Mouse (Mus musculus): ENCODE measurements around the gene Fcmr. TPM values are rescaled to one million over a fixed set of nuclear protein-coding genes. Genes with fewer than 3 reads are reported as not detected.

Fcmr gene
- polyA plus RNA-seq, 1 experiment: 10.4 TPM

GRCm38 (mm10) chr1:130841621-130842020 lies 23.8 kb upstream of the Fcmr start:
- H3K27me3 ChIP-seq (ENCODE audit: control insufficient read depth, insufficient read depth, low read length): no peaks in the 10 kb centered on the region
- H3K4me1 ChIP-seq (ENCODE audit: control insufficient read depth, insufficient read depth, insufficient read length, low read length): peaks cover 24% of the 10 kb centered on the region
- H3K4me3 ChIP-seq (ENCODE audit: low read depth, low read length): no peak overlapping the region
- TF ChIP-seq POLR2A (IDR thresholded peaks at IDR 0.05; ENCODE audit: low read depth, low read length) (no peak), CTCF (IDR thresholded peaks at IDR 0.05; ENCODE audit: extremely low read depth, insufficient read length, insufficient replicate concordance, low read depth, low read length) (no peak)
- 0 out of 2 replicates have a peak overlapping the region, but pooled peaks have one; percentile 31 for H3K27ac ChIP-seq (ENCODE audit: insufficient read depth, low read depth, low read length)
- WGBS: 46% methylated on average over 7 of the region's 7 CpGs
- peaks cover 88% of the 10 kb centered on the region for H3K36me3 ChIP-seq (ENCODE audit: control insufficient read depth, insufficient read depth, low read length)

DNA sequence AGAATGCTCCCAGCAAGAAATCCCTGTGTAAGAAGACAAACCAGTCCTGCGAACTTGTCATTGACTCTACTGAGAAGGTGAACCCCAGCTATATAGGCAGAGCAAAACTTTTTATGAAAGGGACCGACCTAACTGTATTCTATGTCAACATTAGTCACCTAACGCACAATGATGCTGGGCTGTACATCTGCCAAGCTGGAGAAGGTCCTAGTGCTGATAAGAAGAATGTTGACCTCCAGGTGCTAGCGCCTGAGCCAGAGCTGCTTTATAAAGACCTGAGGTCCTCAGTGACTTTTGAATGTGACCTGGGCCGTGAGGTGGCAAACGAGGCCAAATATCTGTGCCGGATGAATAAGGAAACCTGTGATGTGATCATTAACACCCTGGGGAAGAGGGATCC lies 21.0 kb upstream of the Fcmr start:
- WGBS: 43% methylated on average over 7 of the region's 7 CpGs
- TF ChIP-seq POLR2A (IDR thresholded peaks at IDR 0.05; ENCODE audit: low read depth, low read length): no peak
- TF ChIP-seq CTCF (IDR thresholded peaks at IDR 0.05; ENCODE audit: extremely low read depth, insufficient read length, insufficient replicate concordance, low read depth, low read length): no peak
- peaks cover 8% of the 10 kb centered on the region; the same call in 1 of the 2 replicates for H3K4me1 ChIP-seq (ENCODE audit: control insufficient read depth, insufficient read depth, insufficient read length, low read length)
- H3K4me3 ChIP-seq (ENCODE audit: low read depth, low read length): no peak overlapping the region
- H3K27me3 ChIP-seq (ENCODE audit: control insufficient read depth, insufficient read depth, low read length): no peaks in the 10 kb centered on the region
- peaks cover 93% of the 10 kb centered on the region for H3K36me3 ChIP-seq (ENCODE audit: control insufficient read depth, insufficient read depth, low read length)
- H3K27ac ChIP-seq (ENCODE audit: insufficient read depth, low read depth, low read length): no peak overlapping the region

- Histone ChIP-seq H3K4me1 (ENCODE audit: control insufficient read depth, insufficient read depth, insufficient read length, low read length) (no peaks in the 10 kb centered on the region), H3K27me3 (ENCODE audit: control insufficient read depth, insufficient read depth, low read length) (no peaks in the 10 kb centered on the region), H3K27ac (ENCODE audit: insufficient read depth, low read depth, low read length) (peak overlapping the region; percentile 12; the same call in 1 of the 2 replicates), H3K4me3 (ENCODE audit: low read depth, low read length) (no peak overlapping the region), H3K36me3 (ENCODE audit: control insufficient read depth, insufficient read depth, low read length) (peaks cover 72% of the 10 kb centered on the region)
- WGBS: 84% methylated on average over 10 of the region's 10 CpGs
- TF ChIP-seq POLR2A (IDR thresholded peaks at IDR 0.05; ENCODE audit: low read depth, low read length): no peak
- TF ChIP-seq CTCF (IDR thresholded peaks at IDR 0.05; ENCODE audit: extremely low read depth, insufficient read length, insufficient replicate concordance, low read depth, low read length): no peak
Measured at GRCm38 (mm10) chr1:130849530-130850214, 15.8 kb upstream of the Fcmr start.

DNA sequence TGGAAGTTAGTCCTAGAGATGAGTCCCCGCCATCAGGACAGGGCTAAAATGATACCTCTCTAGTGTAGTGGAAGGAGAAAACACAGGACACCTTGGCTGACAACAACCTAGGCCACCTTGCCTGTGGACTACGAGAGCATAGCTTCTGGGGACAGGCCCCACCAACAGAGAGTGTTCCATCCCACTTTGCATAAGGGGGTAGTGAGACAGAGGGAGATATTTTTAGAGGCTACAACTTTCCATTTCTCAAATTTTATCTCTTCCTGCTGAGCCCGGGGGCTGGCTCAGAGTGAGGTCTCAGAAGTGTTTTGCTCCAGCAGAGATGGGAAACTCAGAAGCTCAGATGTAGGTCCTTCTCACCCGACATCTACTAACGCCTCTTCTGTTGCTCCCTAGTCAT lies 15.1 kb upstream of the Fcmr start:
- Histone ChIP-seq H3K4me3 (ENCODE audit: low read depth, low read length) (no peak overlapping the region), H3K27me3 (ENCODE audit: control insufficient read depth, insufficient read depth, low read length) (no peaks in the 10 kb centered on the region), H3K36me3 (ENCODE audit: control insufficient read depth, insufficient read depth, low read length) (peaks cover 65% of the 10 kb centered on the region), H3K27ac (ENCODE audit: insufficient read depth, low read depth, low read length) (peak overlapping the region; percentile 33; the same call in 1 of the 2 replicates), H3K4me1 (ENCODE audit: control insufficient read depth, insufficient read depth, insufficient read length, low read length) (no peaks in the 10 kb centered on the region)
- WGBS: 75% methylated on average over 5 of the region's 5 CpGs
- TF ChIP-seq CTCF (IDR thresholded peaks at IDR 0.05; ENCODE audit: extremely low read depth, insufficient read length, insufficient replicate concordance, low read depth, low read length): no peak
- no peak for TF ChIP-seq POLR2A (IDR thresholded peaks at IDR 0.05; ENCODE audit: low read depth, low read length)

DNA sequence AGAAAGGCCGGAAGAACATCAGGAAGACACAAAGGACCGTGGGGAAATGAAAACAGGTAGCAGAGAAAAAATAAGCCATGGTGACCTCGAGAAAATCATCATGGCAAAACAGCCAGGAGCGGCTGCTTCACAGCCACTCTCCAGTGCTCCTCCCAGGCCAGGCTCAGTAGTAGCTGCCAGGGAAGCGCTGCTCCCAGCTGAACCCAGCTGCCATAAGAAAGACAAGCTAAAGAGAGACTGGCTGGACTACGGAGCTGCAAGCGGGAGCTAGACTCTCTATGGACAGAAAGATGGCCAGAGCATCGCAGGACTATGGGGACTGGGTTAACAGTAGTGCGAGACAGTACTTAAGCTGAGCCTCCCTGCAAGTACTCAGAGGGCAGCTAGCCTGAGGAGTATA lies 10.7 kb upstream of the Fcmr start:
- Histone ChIP-seq H3K36me3 (ENCODE audit: control insufficient read depth, insufficient read depth, low read length) (peaks cover 22% of the 10 kb centered on the region), H3K27ac (ENCODE audit: insufficient read depth, low read depth, low read length) (no peak overlapping the region), H3K4me3 (ENCODE audit: low read depth, low read length) (no peak overlapping the region), H3K27me3 (ENCODE audit: control insufficient read depth, insufficient read depth, low read length) (no peaks in the 10 kb centered on the region), H3K4me1 (ENCODE audit: control insufficient read depth, insufficient read depth, insufficient read length, low read length) (no peaks in the 10 kb centered on the region)
- TF ChIP-seq CTCF (IDR thresholded peaks at IDR 0.05; ENCODE audit: extremely low read depth, insufficient read length, insufficient replicate concordance, low read depth, low read length) (no peak), POLR2A (IDR thresholded peaks at IDR 0.05; ENCODE audit: low read depth, low read length) (no peak)
- WGBS: 80% methylated on average over 9 of the region's 9 CpGs

DNA sequence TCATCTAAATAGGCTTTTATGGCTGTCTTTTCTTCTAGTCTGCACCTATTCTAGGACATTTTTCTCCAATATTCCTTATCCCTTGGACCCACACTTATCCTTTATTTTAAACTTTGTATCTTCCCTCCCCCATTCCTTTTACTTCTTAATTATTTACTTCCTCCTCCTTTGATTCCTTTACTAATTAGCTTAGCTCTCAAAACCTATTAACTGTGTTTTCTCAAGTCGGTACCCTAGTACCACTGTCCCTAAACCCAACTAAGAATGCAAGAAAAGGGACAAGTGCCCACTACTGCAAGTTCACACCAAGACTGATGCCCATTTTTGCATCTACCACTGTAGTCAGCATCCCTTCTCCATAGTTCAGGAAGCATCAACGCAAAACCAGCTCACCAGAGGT lies 9.7 kb upstream of the Fcmr start:
- peaks cover 13% of the 10 kb centered on the region for H3K36me3 ChIP-seq (ENCODE audit: control insufficient read depth, insufficient read depth, low read length)
- no peaks in the 10 kb centered on the region for H3K4me1 ChIP-seq (ENCODE audit: control insufficient read depth, insufficient read depth, insufficient read length, low read length)
- TF ChIP-seq CTCF (IDR thresholded peaks at IDR 0.05; ENCODE audit: extremely low read depth, insufficient read length, insufficient replicate concordance, low read depth, low read length) (no peak), POLR2A (IDR thresholded peaks at IDR 0.05; ENCODE audit: low read depth, low read length) (no peak)
- H3K4me3 ChIP-seq (ENCODE audit: low read depth, low read length): no peak overlapping the region
- H3K27me3 ChIP-seq (ENCODE audit: control insufficient read depth, insufficient read depth, low read length): no peaks in the 10 kb centered on the region
- H3K27ac ChIP-seq (ENCODE audit: insufficient read depth, low read depth, low read length): no peak overlapping the region
- WGBS: 83% methylated on average over 2 of the region's 2 CpGs

DNA sequence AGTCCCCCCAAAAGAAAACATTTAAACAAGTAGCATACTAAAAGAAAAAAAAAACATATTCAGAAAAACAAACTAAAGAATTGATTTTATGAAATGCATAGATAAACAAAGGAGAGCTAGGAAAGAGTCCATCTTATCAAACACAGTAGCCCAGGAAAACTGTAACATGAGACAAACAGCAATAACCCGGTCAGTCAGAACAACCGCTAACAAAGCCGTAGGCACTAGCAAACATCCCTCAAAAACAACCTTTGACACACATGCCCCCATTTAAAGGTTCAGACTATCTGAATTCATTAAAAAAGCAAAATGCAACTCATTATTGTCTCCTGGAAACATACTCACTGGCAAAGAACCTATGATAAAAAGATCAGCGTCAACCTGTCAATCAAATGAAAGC lies 8.0 kb upstream of the Fcmr start:
- H3K4me3 ChIP-seq (ENCODE audit: low read depth, low read length): no peak overlapping the region
- no peaks in the 10 kb centered on the region for H3K27me3 ChIP-seq (ENCODE audit: control insufficient read depth, insufficient read depth, low read length)
- H3K4me1 ChIP-seq (ENCODE audit: control insufficient read depth, insufficient read depth, insufficient read length, low read length): no peaks in the 10 kb centered on the region
- H3K27ac ChIP-seq (ENCODE audit: insufficient read depth, low read depth, low read length): no peak overlapping the region
- no peaks in the 10 kb centered on the region for H3K36me3 ChIP-seq (ENCODE audit: control insufficient read depth, insufficient read depth, low read length)
- TF ChIP-seq CTCF (IDR thresholded peaks at IDR 0.05; ENCODE audit: extremely low read depth, insufficient read length, insufficient replicate concordance, low read depth, low read length): no peak
- no peak for TF ChIP-seq POLR2A (IDR thresholded peaks at IDR 0.05; ENCODE audit: low read depth, low read length)
- WGBS: 28% methylated on average over 4 of the region's 4 CpGs
